Mouse (Mus musculus): ENCODE measurements around the gene Abhd6.
A peak's percentile ranks its signal among the peaks of the same experiment; 100 is the strongest.

- peak; percentile 57 for TF ChIP-seq CTCF (IDR thresholded peaks at IDR 0.05; ENCODE audit: insufficient read depth, low read length)
- TF ChIP-seq POLR2A (IDR thresholded peaks at IDR 0.05; ENCODE audit: borderline replicate concordance, extremely low read depth, low read depth, low read length) = no peak
These were observed 8.4 kb upstream of the Abhd6 start, which contains the start of gene Dnase1l3 for GRCm38 (mm10) chr14:7994271-7994767.

Measured in lung, adult 2 months (tissue).